Mouse (Mus musculus) right cerebral cortex, postnatal 25 days (tissue): ENCODE data around the gene Rraga.
A peak's percentile ranks its signal among the peaks of the same experiment; 100 is the strongest.
"Not testable (repeated sequence)": the region's sequence is repeated elsewhere in the genome, so short reads cannot be mapped to it uniquely, and the experiment has no call there.

Experiments
- DNase-seq: peaks from one replicate; pipeline ENCODE4 v3.0.0; 2022

Gene Rraga

GRCm38 (mm10) chr4:86611524-86612288, 36.2 kb downstream of the Rraga start, which contains the start of gene Haus6:
Gene Haus6, minus strand, starts transcription at chr4:86612055.
- DNase-seq = peak; percentile 92

- DNase-seq = no peak
Measured at GRCm38 (mm10) chr4:86612289-86612620, 36.8 kb downstream of the Rraga start.

- no peak for DNase-seq
Measured at GRCm38 (mm10) chr4:86620506-86620905, 45.0 kb downstream of the Rraga start.

GRCm38 (mm10) chr4:86622116-86622515, 46.6 kb downstream of the Rraga start:
- DNase-seq = no peak

- not testable (repeated sequence) for DNase-seq
Measured at GRCm38 (mm10) chr4:86622532-86622931, 47.1 kb downstream of the Rraga start.

- DNase-seq = no peak
Measured at GRCm38 (mm10) chr4:86625463-86625862, 50.0 kb downstream of the Rraga start.

- not testable (repeated sequence) for DNase-seq
Measured at GRCm38 (mm10) chr4:86626496-86626895, 51.0 kb downstream of the Rraga start.
